Mouse (Mus musculus) heart, adult 9 months (tissue): ENCODE measurements at regions not wholly inside any gene's neighbourhood (a gene's known extent, or its start where the extent isn't known, plus 50 kb on each side); places are given as distances from the start of the nearest gene placed in this dataset.
"Not testable (repeated sequence)": the region's sequence is repeated elsewhere in the genome, so short reads cannot be mapped to it uniquely, and the experiment has no call there.

Experiments
- DNase-seq, 2 experiments: peaks; one replicate each; pipeline ENCODE4 v3.0.0; 2022; ENCODE audit warnings: low spot score in 2 of 2

DNA sequence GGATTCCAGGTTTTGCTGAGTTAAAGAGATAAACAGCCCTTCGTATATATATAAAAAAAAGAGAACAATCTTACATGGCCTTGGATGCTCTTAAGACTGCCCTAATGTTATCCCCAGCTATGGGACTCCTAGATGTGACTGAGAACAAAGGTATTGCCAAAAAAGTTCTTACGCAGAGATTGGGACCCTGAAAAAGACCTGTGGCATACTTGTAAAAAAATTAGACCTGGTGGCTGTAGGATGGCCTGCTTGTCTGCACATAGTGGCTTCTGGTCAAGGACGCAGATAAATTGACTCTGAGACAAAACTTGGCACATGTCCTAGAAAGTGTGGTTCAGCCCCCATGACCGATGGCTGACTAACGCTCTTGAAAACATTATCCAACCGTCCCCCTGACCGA is 283.1 kb downstream of the Mtrr start:
- peak in 1 of 2 experiments; percentile 4 for DNase-seq

DNA sequence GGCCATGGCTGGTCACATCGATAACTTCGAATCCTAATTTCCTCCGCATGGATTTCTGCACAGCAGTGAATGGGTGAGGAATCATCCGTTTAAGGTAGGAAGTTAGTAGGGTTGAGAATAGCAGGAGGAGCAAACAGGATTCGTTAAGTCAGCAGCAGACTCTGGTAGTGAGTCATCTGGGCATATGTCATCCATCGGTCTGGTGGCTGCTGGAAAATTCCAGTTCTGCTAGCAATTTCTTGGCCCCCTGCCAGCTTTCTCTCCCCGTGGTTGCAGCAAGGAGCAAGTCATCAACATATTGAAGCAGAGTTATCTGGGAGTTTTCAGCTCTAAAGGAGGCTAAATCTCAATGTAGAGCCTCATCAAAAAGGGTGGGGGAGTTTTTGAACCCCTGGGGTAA is 323.7 kb downstream of the Mtrr start:
- not testable (repeated sequence) for DNase-seq
